Mouse (Mus musculus) lung, postnatal 36 days (tissue): Measurements from ENCODE around the gene Unc13d.
"Not testable (repeated sequence)": the region's sequence is repeated elsewhere in the genome, so short reads cannot be mapped to it uniquely, and the experiment has no call there.

Source experiments
- DNase-seq: peaks from one replicate; pipeline ENCODE4 v3.0.0; 2022; ENCODE audit warnings: mixed read lengths

The Unc13d gene

DNA sequence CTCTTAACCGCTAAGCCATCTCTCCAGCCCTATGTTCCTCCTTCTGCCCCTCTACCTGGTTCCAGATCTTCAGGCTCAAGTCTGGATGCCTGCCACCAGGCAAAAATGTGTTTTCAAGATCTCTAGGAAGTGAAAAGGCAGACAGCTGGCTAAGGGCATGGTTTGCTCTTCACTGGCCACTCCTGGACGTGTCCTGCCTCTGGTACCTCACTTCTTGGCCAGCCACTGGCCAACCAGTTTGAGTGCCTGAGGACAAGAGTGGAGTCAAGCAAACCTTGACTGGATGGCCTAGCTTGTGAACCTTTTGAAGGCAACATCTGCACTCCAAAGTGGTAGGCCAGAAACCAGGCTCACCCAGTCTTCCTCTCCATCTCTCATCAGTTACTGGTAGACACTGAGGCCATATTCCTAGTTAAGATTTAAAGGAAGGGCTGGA is 57.8 kb downstream of the Unc13d start:
- no peak for DNase-seq

DNA sequence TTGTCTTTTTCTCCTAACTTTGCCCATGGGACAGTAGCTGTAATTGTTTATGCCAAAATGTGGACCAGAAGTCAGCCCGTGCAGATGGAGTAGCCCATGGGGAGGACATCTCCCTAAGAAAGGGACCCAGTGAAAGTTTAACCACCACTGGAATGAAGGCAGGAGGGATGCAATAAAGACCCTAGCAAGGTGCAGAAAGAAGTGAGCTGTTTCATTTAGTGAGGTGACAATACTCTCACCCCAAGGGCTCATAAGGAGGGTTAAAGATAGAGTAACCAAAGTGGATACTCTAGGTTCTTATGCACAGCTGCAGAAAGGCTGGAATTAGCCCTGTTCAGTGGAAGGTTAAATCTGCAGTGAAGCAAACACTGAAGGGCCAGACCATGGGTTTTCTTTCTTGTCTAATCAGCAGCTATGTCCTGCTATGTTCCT is 58.4 kb downstream of the Unc13d start:
- DNase-seq, result no peak

DNA sequence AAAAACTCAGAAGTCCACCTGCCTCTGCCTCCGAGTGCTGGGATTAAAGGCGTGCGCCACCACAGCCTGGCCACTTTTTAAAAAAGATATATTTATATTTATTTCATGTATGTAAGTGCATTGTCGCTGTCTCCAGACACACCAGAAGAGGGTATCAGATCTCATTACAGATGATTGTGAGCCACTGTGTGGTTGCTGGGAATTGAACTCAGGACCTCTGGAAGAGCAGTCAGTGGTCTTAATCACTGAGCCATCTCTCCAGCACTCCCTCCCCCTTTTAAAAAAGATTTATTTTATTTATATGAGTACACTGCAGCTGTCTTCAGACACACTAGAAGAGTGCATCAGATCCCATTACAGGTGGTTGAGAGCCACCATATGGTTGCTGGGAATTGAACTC is 58.9 kb downstream of the Unc13d start:
- DNase-seq, result not testable (repeated sequence)

DNA sequence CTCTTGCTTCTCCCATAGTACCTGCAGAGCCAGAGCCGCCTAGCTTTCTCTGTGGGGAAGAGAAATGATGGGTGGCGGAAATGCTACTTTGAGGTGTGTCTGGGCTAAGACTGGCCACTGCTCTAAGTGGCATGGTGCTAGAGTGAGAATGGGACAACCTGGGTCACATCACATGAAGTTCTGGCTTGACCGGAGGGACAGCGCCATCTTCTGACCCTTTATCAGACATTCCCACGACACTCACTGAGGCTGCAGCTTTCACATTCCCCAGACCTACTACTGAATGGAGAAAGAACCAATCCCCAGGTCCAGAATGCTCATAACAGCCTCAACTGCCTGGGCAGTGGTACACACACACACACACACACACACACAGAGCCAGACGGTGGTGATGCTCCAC is 59.7 kb downstream of the Unc13d start:
- peak; percentile 82 for DNase-seq

DNA sequence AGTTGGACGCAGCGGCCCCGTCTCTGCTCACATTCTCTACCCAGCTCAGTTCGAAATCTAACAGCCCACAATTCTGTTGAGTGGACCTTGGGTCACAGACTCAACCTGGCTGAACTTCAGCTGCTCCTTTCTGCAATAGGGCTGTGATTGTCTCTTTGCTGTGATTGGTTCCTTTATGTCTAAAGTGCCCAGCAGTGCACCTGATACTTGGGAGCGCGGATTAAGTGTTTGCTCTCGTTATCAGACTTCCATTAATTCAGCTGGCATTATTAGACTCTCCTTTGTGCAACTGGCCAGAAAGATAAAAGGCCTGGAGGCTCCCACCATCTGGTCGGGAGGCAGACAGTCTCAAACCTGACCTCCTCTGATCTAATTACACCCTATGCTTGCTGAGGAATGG is 62.9 kb downstream of the Unc13d start:
- DNase-seq, result peak; percentile 67

DNA sequence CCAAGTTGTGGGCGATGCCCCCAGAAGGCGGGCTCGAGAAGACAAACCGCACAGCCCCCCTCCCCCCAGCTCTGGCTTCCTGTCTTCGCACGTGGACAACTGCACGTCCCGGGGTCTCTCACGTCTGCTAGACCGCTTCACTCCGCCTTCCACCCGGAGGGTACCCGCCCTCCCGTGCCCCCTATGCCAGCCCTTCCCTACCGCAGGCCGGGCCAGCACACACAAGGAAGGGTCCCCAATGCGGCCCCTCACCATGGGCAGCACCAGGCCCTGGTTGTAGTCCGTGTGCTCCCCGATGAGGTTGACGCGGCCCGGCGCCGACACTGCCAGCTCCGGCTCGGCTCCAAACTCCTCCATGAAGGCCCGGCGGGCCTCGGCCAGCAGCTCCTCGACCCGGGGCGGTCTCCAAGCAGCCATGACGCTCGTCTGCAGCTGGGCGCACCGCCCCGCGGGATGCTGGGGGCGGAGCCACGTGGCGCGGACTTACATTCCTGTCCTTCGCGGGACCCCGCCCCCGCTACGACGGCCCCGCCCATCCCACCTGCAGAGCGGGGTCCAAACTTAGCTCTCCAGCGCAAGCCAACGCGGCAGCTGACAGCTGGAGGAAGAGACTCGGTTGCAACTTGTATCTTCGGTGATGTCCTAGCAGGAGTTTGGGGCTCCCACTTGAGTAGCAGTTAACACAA is 65.4 kb downstream of the Unc13d start, which contains the start of gene Galk1:
Galk1 (minus strand) TSS at position 458 of the 686 bp plus-strand sequence.
- DNase-seq, result peak; percentile 95
